Mouse (Mus musculus) hindbrain, embryonic 11.5 days (tissue): ENCODE measurements around the gene Gm45234. TPM values are rescaled to one million over a fixed set of nuclear protein-coding genes. Genes with fewer than 3 reads are reported as not detected.

Experiments used
- microRNA counts: library from miRNA; unstranded; fragments of <30 nt; microRNA quantifications from one replicate; lab custom pipeline; 2015
- polyA plus RNA-seq: library from polyadenylated mRNA; unstranded; fragments of >200 nt; fragmentation: Nextera tagmentation; extraction: Ambion mirVana; gene quantifications from 2 replicates; pipeline ENCODE4 v1.2.1, GENCODE M21; 2014

Gene Gm45234
- polyA plus RNA-seq, 1 experiment from 2014 or later: not detected

MicroRNA genes within 50 kb of the gene (microRNA counts, 519-probe panel; counts per million panel counts)
- microRNA mmu-miR-141 (lab: Ali Mortazavi, UCI) (1,615 counts per million, percentile 3 among the panel's probes with 10 or more counts), microRNA mmu-miR-200c (lab: Ali Mortazavi, UCI) (4,101 counts per million, percentile 39 among the panel's probes with 10 or more counts)

Other genes with a start within 250 kb of the Gm45234 start
- gene C1ra, start 243.6 kb downstream of the Gm45234 start, polyA plus RNA-seq: 0.08 and 0.20 TPM in 2 replicates
- 0.29 and 0.86 TPM in 2 replicates for gene C1s1, start 213.7 kb downstream of the Gm45234 start, polyA plus RNA-seq
- gene C1rb, start 185.7 kb downstream of the Gm45234 start, polyA plus RNA-seq: not detected in 2 replicates
- gene C1s2, start 119.9 kb downstream of the Gm45234 start, polyA plus RNA-seq: 0.10 TPM in 1 of 2 replicates, not detected in the other
- 37.5 and 43.2 TPM in 2 replicates for gene Lpcat3, start 93.0 kb downstream of the Gm45234 start, polyA plus RNA-seq
- 196 and 203 TPM in 2 replicates for gene Emg1, start 43.8 kb downstream of the Gm45234 start, polyA plus RNA-seq
- 318 and 336 TPM in 2 replicates for gene Phb2, start 43.7 kb downstream of the Gm45234 start, polyA plus RNA-seq
- 7.1 and 7.9 TPM in 2 replicates for gene Ptpn6, start 17.3 kb downstream of the Gm45234 start, polyA plus RNA-seq
- gene Grcc10, start 14.6 kb downstream of the Gm45234 start, polyA plus RNA-seq: 553 and 590 TPM in 2 replicates
- gene Atn1, start 503 bp upstream of the Gm45234 start, polyA plus RNA-seq: 9.2 and 12.7 TPM in 2 replicates
- gene Eno2, start 13.7 kb upstream of the Gm45234 start, polyA plus RNA-seq: 5.9 and 7.1 TPM in 2 replicates
- 4.1 and 4.7 TPM in 2 replicates for gene Lrrc23, start 23.7 kb upstream of the Gm45234 start, polyA plus RNA-seq
- gene Spsb2, start 52.6 kb upstream of the Gm45234 start, polyA plus RNA-seq: 4.8 and 6.7 TPM in 2 replicates
- 618 and 653 TPM in 2 replicates for gene Tpi1, start 58.3 kb upstream of the Gm45234 start, polyA plus RNA-seq
- 127 and 134 TPM in 2 replicates for gene Usp5, start 73.5 kb upstream of the Gm45234 start, polyA plus RNA-seq
- 185 and 193 TPM in 2 replicates for gene Cdca3, start 73.5 kb upstream of the Gm45234 start, polyA plus RNA-seq
- 0.22 and 0.64 TPM in 2 replicates for gene Gnb3, start 84.3 kb upstream of the Gm45234 start, polyA plus RNA-seq
- 12.1 and 14.7 TPM in 2 replicates for gene P3h3, start 101.7 kb upstream of the Gm45234 start, polyA plus RNA-seq
- 1.9 and 2.3 TPM in 2 replicates for gene Gpr162, start 108.0 kb upstream of the Gm45234 start, polyA plus RNA-seq
- gene Cd4, start 132.2 kb upstream of the Gm45234 start, polyA plus RNA-seq: 0.19 TPM in 1 of 2 replicates, not detected in the other
- 1.2 and 2.5 TPM in 2 replicates for gene Lag3, start 155.7 kb upstream of the Gm45234 start, polyA plus RNA-seq
- 321 and 337 TPM in 2 replicates for gene Ptms, start 164.1 kb upstream of the Gm45234 start, polyA plus RNA-seq
- gene Mlf2, start 175.4 kb upstream of the Gm45234 start, polyA plus RNA-seq: 443 and 465 TPM in 2 replicates
- gene Cops7a, start 209.5 kb upstream of the Gm45234 start, polyA plus RNA-seq: 94.3 and 99.7 TPM in 2 replicates
- 1.6 and 1.9 TPM in 2 replicates for gene Pianp, start 240.7 kb upstream of the Gm45234 start, polyA plus RNA-seq